Mouse (Mus musculus) limb, embryonic 11.5 days (tissue): ENCODE results near the gene Tpx2. TPM values are rescaled to one million over a fixed set of nuclear protein-coding genes. Genes with fewer than 3 reads are reported as not detected.

Source experiments
- ATAC-seq: fragments of 200-750 bp; cut with Nextera tagmentation; 2 replicates; pipeline ENCODE4 v1.8.0; 2017; ENCODE audit warnings: low read depth; ENCODE audit not compliant: insufficient number of reproducible peaks, low FRiP score, low TSS enrichment
- DNase-seq: peaks from one replicate; pipeline ENCODE4 v3.0.0-alpha.2; 2015; ENCODE audit warnings: low spot score
- H3K27ac ChIP-seq: fragments of 300-500 bp; sonication (generic); replicated peaks from 2 replicates; pipeline ENCODE4 v1.5.1; 2014; ENCODE audit warnings: low read depth, mild to moderate bottlenecking, low read length
- H3K27me3 ChIP-seq: fragments of 300-500 bp; sonication (generic); 2 replicates; pipeline ENCODE4 v1.6.1; 2014; ENCODE audit warnings: mild to moderate bottlenecking, low read length, mixed read lengths; ENCODE audit not compliant: control insufficient read depth, insufficient read depth
- H3K36me3 ChIP-seq: fragments of 300-500 bp; sonication (generic); 2 replicates; pipeline ENCODE4 v1.6.1; 2014; ENCODE audit warnings: mild to moderate bottlenecking, low read length, moderate library complexity, mixed read lengths; ENCODE audit not compliant: control insufficient read depth, insufficient read depth
- H3K4me1 ChIP-seq: fragments of 300-500 bp; sonication (generic); 2 replicates; pipeline ENCODE4 v1.6.1; 2014; ENCODE audit warnings: low read length, mixed read lengths; ENCODE audit not compliant: control insufficient read depth, insufficient read depth
- H3K4me2 ChIP-seq: fragments of 300-500 bp; sonication (generic); 2 replicates; pipeline ENCODE4 v1.6.1; 2014; ENCODE audit warnings: low read depth, mild to moderate bottlenecking, moderate library complexity; ENCODE audit not compliant: severe bottlenecking
- H3K4me3 ChIP-seq: fragments of 300-500 bp; sonication (generic); 2 replicates; pipeline ENCODE4 v1.5.1; 2014; ENCODE audit warnings: low read depth, low read length
- H3K9ac ChIP-seq: fragments of 300-500 bp; sonication (generic); 2 replicates; pipeline ENCODE4 v1.6.1; 2014; ENCODE audit warnings: mild to moderate bottlenecking, low read length
- H3K9me3 ChIP-seq: fragments of 300-500 bp; sonication (generic); 2 replicates; pipeline ENCODE4 v1.6.1; 2016; ENCODE audit warnings: low read length; ENCODE audit not compliant: control insufficient read depth
- WGBS: fragments of 180-500 bp; shearing (Covaris S2); extraction: QIAGEN DNeasy Blood & Tissue Kit; methylation state at CpG from one replicate; pipeline ENCODE4 v1.1.7; 2014; 5-methylcytosine and 5-hydroxymethylcytosine counted together
- polyA plus RNA-seq: library from polyadenylated mRNA; unstranded; fragments of >200 nt; fragmentation: Nextera tagmentation; extraction: Ambion mirVana; gene quantifications from 2 replicates; pipeline ENCODE4 v1.2.1, GENCODE M21; 2014

The Tpx2 gene
- polyA plus RNA-seq, 1 experiment from 2014 or later, result 172 TPM

- 86% methylated on average over 6 of the region's 6 CpGs for WGBS
- Histone ChIP-seq H3K4me3 (no peak overlapping the region), H3K36me3 (no peaks in the 10 kb centered on the region), H3K9me3 (no peaks in the 10 kb centered on the region), H3K27ac (no peak overlapping the region), H3K4me2 (no peak overlapping the region), H3K9ac (no peak overlapping the region), H3K27me3 (peaks cover 28% of the 10 kb centered on the region), H3K4me1 (peaks cover 22% of the 10 kb centered on the region)
- no peak for DNase-seq
- ATAC-seq, result no peak
Observed at GRCm38 (mm10) chr2:152909848-152910247, 62.1 kb downstream of the Tpx2 start.

GRCm38 (mm10) chr2:152911031-152911430 is 63.3 kb downstream of the Tpx2 start, which contains the start of gene Mylk2:
Gene Mylk2 (plus strand): TSS chr2:152911352.
- H3K36me3 ChIP-seq, result no peaks in the 10 kb centered on the region
- DNase-seq (no peak), ATAC-seq (no peak)
- no peak within 1 kb of the TSS for H3K4me2 ChIP-seq
- 16% methylated on average over 12 of the region's 12 CpGs for WGBS
- peaks cover 28% of the 10 kb centered on the region for H3K27me3 ChIP-seq
- no peak within 1 kb of the TSS for H3K4me3 ChIP-seq
- no peaks in the 10 kb centered on the region for H3K9me3 ChIP-seq
- H3K27ac ChIP-seq, result no peak within 1 kb of the TSS
- peaks cover 14% of the 10 kb centered on the region for H3K4me1 ChIP-seq
- no peak within 1 kb of the TSS for H3K9ac ChIP-seq

- DNase-seq (no peak), ATAC-seq (no peak)
- H3K27me3 ChIP-seq, result peaks cover 28% of the 10 kb centered on the region
- H3K9me3 ChIP-seq, result no peaks in the 10 kb centered on the region
- no peak overlapping the region for H3K4me2 ChIP-seq
- H3K4me3 ChIP-seq, result no peak overlapping the region
- H3K9ac ChIP-seq, result no peak overlapping the region
- H3K36me3 ChIP-seq, result no peaks in the 10 kb centered on the region
- no peak overlapping the region for H3K27ac ChIP-seq
- H3K4me1 ChIP-seq, result peaks cover 14% of the 10 kb centered on the region
- 24% methylated on average over 6 of the region's 6 CpGs for WGBS
Observed at GRCm38 (mm10) chr2:152911432-152911831, 63.7 kb downstream of the Tpx2 start.

GRCm38 (mm10) chr2:152913471-152913870 is 65.7 kb downstream of the Tpx2 start:
- H3K36me3 ChIP-seq, result no peaks in the 10 kb centered on the region
- ATAC-seq (no peak), DNase-seq (no peak)
- H3K4me1 ChIP-seq, result 0 out of 2 replicates have a peak, but pooled peaks cover 3% of the 10 kb centered on the region
- no peaks in the 10 kb centered on the region for H3K9me3 ChIP-seq
- WGBS, result 32% methylated on average over 7 of the region's 7 CpGs
- H3K27ac ChIP-seq, result no peak overlapping the region
- no peak overlapping the region for H3K4me3 ChIP-seq
- H3K27me3 ChIP-seq, result peaks cover 28% of the 10 kb centered on the region
- no peak overlapping the region for H3K4me2 ChIP-seq
- no peak overlapping the region for H3K9ac ChIP-seq

GRCm38 (mm10) chr2:152914310-152915120 is 66.8 kb downstream of the Tpx2 start:
- ATAC-seq, result 0 out of 2 replicates have a peak, but pooled peaks have one; percentile 37

GRCm38 (mm10) chr2:152915453-152915852 is 67.7 kb downstream of the Tpx2 start:
- H3K27me3 ChIP-seq, result peaks cover 28% of the 10 kb centered on the region
- H3K4me3 ChIP-seq, result no peak overlapping the region
- no peak overlapping the region for H3K27ac ChIP-seq
- H3K4me1 ChIP-seq, result 0 out of 2 replicates have a peak, but pooled peaks cover 3% of the 10 kb centered on the region
- 73% methylated on average over 4 of the region's 4 CpGs for WGBS
- DNase-seq, result no peak
- H3K9ac ChIP-seq, result no peak overlapping the region
- H3K9me3 ChIP-seq, result no peaks in the 10 kb centered on the region
- H3K36me3 ChIP-seq, result no peaks in the 10 kb centered on the region
- no peak for ATAC-seq
- no peak overlapping the region for H3K4me2 ChIP-seq

More at GRCm38 (mm10) chr2:152914310-152915120, 66.8 kb downstream of the Tpx2 start:
- DNase-seq, result peak; percentile 92
- 0 out of 2 replicates have a peak, but pooled peaks cover 3% of the 10 kb centered on the region for H3K4me1 ChIP-seq
- no peaks in the 10 kb centered on the region for H3K9me3 ChIP-seq
- peaks cover 28% of the 10 kb centered on the region for H3K27me3 ChIP-seq
- no peak overlapping the region for H3K9ac ChIP-seq
- no peak overlapping the region for H3K27ac ChIP-seq
- 4% methylated on average over 18 of the region's 18 CpGs for WGBS
- H3K4me3 ChIP-seq, result no peak overlapping the region
- peak overlapping the region; percentile 15 for H3K4me2 ChIP-seq
- H3K36me3 ChIP-seq, result no peaks in the 10 kb centered on the region

- Histone ChIP-seq H3K27me3 (peaks cover 24% of the 10 kb centered on the region), H3K27ac (no peak overlapping the region)
- no peak for DNase-seq
Observed at GRCm38 (mm10) chr2:152916111-152916510, 68.3 kb downstream of the Tpx2 start.

GRCm38 (mm10) chr2:152917671-152918070 is 69.9 kb downstream of the Tpx2 start:
- H3K27ac ChIP-seq, result no peak overlapping the region
- H3K27me3 ChIP-seq, result peaks cover 10% of the 10 kb centered on the region
- DNase-seq (no peak), ATAC-seq (no peak)
- 0 out of 2 replicates have a peak, but pooled peaks cover 3% of the 10 kb centered on the region for H3K4me1 ChIP-seq
- no peak overlapping the region for H3K4me2 ChIP-seq
- no peaks in the 10 kb centered on the region for H3K36me3 ChIP-seq
- 58% methylated on average over 9 of the region's 9 CpGs for WGBS
- no peak overlapping the region for H3K9ac ChIP-seq
- H3K4me3 ChIP-seq, result no peak overlapping the region
- H3K9me3 ChIP-seq, result no peaks in the 10 kb centered on the region

More at GRCm38 (mm10) chr2:152916111-152916510, 68.3 kb downstream of the Tpx2 start:
- no peak for ATAC-seq
- H3K4me2 ChIP-seq, result no peak overlapping the region
- no peak overlapping the region for H3K4me3 ChIP-seq
- H3K9ac ChIP-seq, result no peak overlapping the region
- whole genome bisulfite sequencing, result 39% methylated on average over 5 of the region's 5 CpGs
- H3K4me1 ChIP-seq, result 0 out of 2 replicates have a peak, but pooled peaks cover 3% of the 10 kb centered on the region
- H3K9me3 ChIP-seq, result no peaks in the 10 kb centered on the region
- no peaks in the 10 kb centered on the region for H3K36me3 ChIP-seq
